Mouse (Mus musculus) erythroid progenitor cell, adult 5-6 weeks (primary cell): ENCODE measurements around the gene Os9. TPM values are rescaled to one million over a fixed set of nuclear protein-coding genes. Genes with fewer than 3 reads are reported as not detected.
"Not testable (repeated sequence)": the region's sequence is repeated elsewhere in the genome, so short reads cannot be mapped to it uniquely, and the experiment has no call there.

Experiments used
- ATAC-seq: replicated peaks from 2 replicates; pipeline ENCODE4 v1.8.0; 2016; ENCODE audit warnings: moderate number of reproducible peaks, mild to moderate bottlenecking, moderate TSS enrichment, inconsistent platforms; ENCODE audit not compliant: poor library complexity, low FRiP score, severe bottlenecking
- total RNA-seq, 2 experiments: library from RNA; stranded (forward) in 1 of 2; stranded (reverse) in 1 of 2; fragments of 150-400 nt in 1 of 2; fragments of 186-747, 209-891 nt in 1 of 2; gene quantifications; 2 replicates each; pipeline versions ENCODE4 v1.2.3 to v1.2.4; 2015 to 2017; ENCODE audit warnings: low replicate concordance in 2 of 2

The Os9 gene
- total RNA-seq, 2 experiments from 2014 or later: 36.5 to 70.0 TPM

GRCm38 (mm10) chr10:127070190-127071121 lies 50.5 kb downstream of the Os9 start, which contains the start of gene Tspan31:
TSS of gene Tspan31 (minus strand) at chr10:127070264.
- peak; percentile 91 for ATAC-seq

DNA sequence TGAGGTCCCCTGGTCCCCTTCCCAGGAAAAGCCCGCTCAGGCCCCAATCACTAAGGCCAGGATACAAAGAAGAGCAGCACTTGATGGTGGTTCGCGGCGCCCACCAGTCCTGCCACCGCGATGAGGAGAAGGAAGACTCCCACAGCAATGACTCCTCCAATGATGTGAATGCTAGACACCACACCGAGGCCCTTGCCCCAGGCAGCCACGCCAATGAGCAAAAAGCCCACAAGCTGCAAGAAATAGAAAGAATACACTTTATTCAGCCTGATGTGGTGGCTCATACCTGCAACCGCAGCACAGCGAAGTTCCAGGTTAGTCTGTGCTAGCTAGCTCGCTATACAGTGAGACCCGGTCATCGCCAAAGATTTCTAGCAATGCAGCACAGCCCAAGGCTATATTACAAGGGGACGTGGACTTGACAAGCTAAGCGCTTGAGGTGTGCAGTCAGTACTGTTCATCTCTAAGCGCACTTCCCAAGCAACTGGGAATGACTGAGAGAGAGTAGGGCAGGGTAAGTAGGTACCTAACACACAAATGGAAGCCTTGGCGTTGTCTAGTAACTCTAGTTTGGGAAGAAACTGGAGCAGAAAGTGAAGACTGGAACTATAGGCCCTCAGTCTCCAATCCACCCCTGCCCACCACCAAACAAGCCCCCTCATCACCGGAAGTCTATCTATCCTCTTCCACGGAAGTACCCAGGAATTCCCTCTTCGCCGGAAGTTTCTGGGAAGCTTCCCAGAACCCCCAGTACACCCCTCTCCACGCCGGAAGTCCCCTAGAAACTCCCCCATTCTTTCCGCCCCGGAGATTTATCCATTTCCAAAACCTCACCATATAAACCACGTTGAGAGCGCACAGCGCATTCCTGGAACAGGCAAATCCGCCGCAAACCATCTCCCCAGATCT lies 51.4 kb downstream of the Os9 start:
- 0 out of 2 replicates have a peak, but pooled peaks have one; percentile 8 for ATAC-seq

GRCm38 (mm10) chr10:127068360-127069038 lies 52.4 kb downstream of the Os9 start:
- ATAC-seq: no peak

DNA sequence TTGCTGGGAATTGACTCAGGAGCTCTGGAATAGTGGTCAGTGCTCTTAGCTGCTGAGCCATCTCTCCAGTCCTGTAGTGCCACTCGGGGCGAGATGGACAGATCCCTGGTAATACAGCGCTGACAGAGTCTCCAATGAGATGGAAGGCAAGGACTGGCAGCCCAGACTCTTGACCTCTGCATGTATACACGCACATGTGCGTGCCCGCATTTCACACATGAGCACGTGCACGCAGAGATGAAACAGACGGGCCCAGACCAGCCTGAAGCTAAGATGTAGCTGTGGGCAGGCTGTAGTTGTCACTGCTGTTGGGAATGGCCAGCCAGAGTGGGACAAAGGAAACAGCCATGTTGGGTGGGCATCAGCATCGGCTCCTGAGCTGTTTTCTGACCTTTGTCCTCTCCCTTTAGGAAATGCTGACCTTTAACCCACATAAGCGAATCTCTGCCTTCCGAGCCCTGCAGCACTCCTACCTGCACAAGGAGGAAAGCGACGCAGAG lies 54.4 kb downstream of the Os9 start:
- ATAC-seq: no peak

DNA sequence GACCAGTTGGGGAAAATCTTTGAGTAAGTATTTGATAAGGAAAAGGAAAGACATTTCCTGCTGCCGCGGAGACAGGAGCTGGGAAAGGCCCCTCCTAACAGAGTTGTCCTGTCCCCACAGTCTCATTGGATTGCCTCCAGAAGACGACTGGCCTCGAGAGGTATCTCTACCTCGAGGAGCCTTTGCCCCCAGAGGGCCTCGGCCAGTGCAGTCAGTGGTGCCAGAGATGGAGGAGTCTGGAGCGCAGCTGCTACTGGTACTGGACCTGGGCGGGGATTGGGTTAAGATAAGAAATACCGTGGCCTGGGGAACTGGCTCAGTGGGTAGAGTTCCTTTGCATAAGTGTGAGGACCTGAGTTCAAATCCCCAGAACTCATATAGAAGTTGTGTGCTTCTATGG lies 55.0 kb downstream of the Os9 start:
- no peak for ATAC-seq

DNA sequence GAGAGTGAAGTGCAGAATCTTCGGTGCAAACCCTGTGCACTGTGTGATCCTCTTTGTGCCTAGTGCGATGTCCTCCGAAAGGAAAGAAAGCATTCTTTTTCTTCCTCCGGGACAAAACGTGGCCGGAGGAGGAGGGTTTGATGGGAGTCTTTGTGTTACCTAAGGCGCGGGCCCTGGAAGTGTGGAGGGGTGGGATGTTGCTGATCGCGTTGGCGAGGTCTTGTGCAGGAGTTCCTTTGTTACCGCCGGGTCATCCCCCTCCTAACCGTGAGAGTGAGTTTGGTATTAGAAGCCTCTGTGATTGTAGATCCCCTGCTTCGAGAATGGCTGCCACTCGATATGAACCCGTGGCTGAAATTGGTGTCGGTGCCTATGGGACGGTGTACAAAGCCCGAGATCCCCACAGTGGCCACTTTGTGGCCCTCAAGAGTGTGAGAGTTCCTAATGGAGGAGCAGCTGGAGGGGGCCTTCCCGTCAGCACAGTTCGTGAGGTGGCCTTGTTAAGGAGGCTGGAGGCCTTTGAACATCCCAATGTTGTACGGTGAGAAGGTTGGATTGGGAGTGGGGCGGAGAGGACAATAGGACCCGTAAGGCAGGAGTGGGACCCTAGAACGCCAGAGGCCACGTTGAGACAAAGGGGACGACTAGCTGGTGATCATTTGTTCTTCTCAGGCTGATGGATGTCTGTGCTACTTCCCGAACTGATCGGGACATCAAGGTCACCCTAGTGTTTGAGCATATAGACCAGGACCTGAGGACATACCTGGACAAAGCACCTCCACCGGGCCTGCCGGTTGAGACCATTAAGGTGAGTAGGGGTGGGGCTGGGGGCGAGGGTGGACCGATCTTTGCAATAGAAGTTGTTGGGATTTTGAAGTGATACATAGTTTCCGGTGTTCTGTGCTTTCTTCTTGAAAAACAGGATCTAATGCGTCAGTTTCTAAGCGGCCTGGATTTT lies 56.7 kb downstream of the Os9 start:
- peak; percentile 27; the same call in 1 of the 2 replicates for ATAC-seq

DNA sequence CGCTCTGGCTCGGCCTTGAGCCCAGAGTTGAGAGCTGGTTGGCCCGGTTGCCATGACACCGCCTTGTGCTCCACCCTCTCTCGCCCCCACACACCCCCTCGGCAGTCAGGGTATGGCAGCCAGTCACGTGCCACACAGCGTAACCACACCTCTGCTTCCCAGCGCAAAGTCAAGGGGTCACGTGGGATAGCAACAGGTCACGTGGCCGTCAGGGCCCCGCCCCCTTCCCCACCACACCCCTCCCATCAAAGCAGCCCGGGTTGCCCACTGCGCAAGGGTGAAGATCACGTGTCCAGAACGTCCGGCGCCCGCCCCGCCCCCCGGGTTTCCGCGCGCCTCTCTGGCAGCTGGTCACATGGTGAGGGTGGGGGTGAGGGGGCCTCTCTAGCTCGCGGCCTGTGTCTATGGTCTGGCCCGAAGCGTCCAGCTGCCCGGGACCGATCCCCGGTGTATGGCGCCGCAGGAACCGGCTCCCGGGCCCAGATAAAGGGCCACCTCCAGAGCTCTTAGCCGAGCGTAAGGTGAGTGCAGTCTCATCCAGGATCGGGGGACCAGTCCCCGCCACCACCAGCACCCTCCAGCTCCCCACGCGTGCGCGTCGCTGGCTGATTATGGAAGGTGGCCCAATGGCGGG lies 57.6 kb downstream of the Os9 start, which contains the start of gene Cdk4:
Cdk4 (plus strand) TSS at position 296 of the 634 bp plus-strand sequence.
- ATAC-seq: peak; percentile 86

- ATAC-seq: no peak
Observed at GRCm38 (mm10) chr10:127062503-127062902, 58.4 kb downstream of the Os9 start.

GRCm38 (mm10) chr10:127062101-127062500 lies 58.8 kb downstream of the Os9 start:
- not testable (repeated sequence) for ATAC-seq

DNA sequence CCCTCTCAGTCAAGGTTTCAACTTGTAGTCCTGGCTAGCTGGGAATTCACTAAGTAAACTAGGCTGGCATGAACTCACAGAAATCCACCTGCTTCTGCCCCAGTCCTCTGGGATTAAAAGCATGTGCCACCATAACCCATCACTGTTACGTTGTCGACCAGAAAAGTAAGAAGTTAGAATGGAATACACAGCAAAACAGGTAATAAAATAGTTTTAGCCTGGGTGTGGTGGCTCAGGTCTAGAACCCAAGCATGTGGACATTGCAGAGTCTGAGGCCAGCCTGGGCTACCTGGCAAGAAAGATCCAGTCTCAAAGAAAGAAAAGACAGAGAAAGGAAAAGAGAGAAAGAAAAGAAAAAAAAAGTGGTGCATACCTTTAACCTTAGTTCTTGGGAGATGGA lies 59.4 kb downstream of the Os9 start:
- ATAC-seq: no peak

- no peak for ATAC-seq
Observed at GRCm38 (mm10) chr10:127061085-127061484, 59.8 kb downstream of the Os9 start.

DNA sequence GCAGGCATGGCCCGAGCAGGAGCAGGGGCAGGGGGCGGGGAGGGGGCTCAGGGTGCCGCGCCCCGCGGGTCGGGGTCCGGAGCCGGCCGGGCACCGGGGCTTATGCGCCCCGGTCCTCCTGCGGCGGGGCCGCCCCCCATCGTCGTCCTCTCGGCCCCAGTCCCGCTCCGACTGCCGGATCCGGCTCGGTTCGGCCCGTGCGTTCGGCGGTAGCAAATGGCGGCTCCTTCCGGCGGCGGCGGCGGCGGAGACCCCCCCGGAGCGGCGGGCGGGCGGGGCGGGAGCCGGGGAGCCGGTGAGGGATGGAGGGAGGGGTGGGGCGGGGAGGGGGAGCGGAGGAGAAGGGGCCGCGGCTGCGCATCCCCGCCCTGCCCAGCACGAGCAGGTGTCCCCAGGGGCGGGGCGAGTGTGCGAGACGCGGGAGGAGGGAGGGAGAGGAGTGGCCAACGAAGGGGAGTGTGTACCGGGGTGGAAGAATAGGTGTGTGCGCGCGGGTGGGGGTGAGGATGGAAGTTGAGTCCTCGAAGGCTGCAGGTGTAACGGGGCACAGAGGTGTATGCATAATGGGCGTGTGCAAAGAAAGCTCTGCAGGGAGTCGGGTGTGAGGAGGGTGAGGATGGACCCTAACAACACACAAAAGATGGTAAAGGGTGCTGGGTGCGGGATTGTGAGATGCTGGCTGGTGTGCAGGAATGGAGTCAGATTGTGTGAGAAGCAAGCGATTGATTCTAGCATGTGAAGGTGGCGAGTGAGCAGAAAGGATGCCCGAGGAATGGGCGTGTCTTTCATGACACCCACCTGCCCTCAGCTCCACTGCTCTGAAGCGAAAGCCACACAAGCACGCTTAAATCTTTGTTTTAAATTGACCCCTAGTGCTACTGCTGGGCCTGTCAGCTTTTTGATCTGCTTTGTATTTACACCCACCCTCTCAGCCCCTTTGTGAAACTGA lies 60.7 kb downstream of the Os9 start, which contains the start of gene March9:
March9 (minus strand) TSS at position 217 of the 949 bp plus-strand sequence.
- no peak for ATAC-seq

- no peak for ATAC-seq
Observed at GRCm38 (mm10) chr10:127059174-127059967, 61.6 kb downstream of the Os9 start.

DNA sequence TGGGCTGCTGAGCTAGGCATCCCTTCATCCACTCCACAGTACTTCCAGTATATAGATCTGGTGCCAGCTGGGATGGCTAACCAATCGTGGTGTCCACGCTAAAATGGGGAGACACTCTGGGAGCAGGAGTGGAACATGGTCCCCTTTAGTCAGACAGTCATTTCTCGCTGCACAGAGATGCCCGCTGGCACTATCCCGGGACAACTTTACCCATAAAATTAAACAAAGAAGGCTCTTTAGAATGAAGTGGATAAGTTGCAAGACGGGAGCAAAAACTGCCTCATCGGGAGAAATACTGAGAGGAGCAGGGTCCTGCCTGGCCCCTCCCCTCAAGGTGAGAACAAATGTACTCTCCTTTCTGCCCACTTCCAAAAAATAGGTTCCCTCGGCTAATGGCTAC lies 62.2 kb downstream of the Os9 start:
- no peak for ATAC-seq

GRCm38 (mm10) chr10:127058161-127058560 lies 62.8 kb downstream of the Os9 start:
- ATAC-seq: peak; percentile 69

- no peak for ATAC-seq
Observed at GRCm38 (mm10) chr10:127056490-127056889, 64.4 kb downstream of the Os9 start.
